In genomic region chr15:88749617-88750016, GRCm38 (mm10) we compare ENCODE assay signal across 6 mouse cellular contexts. TPM values are rescaled to one million over a fixed set of nuclear protein-coding genes. Genes with fewer than 3 reads are reported as not detected.
DNase-seq lines count a peak whose midpoint lies in the region; TF ChIP-seq lines count a peak whose summit lies in the region.
"Not testable (repeated sequence)": the region's sequence is repeated elsewhere in the genome, so short reads cannot be mapped to it uniquely, and the experiment has no call there.

No protein-coding gene starts in this region.

- not testable (repeated sequence) for H3K9ac ChIP-seq in ES-Bruce4 (ENCODE audit: low read depth, poor library complexity, severe bottlenecking)

- not testable (repeated sequence) for H3K36me3 ChIP-seq in E14TG2a.4 (ENCODE audit: insufficient read depth, low read length); ES-Bruce4 (ENCODE audit: control insufficient read depth, insufficient read depth, low read length, poor library complexity, severe bottlenecking); testis, adult 2 months (ENCODE audit: control insufficient read depth, insufficient read depth, low read length)

- H3K27me3 ChIP-seq in E14TG2a.4 (ENCODE audit: insufficient read depth, low read length); ES-Bruce4 (ENCODE audit: control insufficient read depth, insufficient read depth, low read length, poor library complexity, severe bottlenecking); testis, adult 2 months (ENCODE audit: control insufficient read depth, insufficient read depth, low read length): not testable (repeated sequence)

- not testable (repeated sequence) for TF ChIP-seq EP300 in ES-Bruce4 (IDR thresholded peaks at IDR 0.05; ENCODE audit: insufficient read depth, low read depth, low read length)

- H3K9me3 ChIP-seq in E14TG2a.4 (ENCODE audit: low read length); ES-Bruce4 (replicated peaks; ENCODE audit: control insufficient read depth, insufficient read depth, low read length, poor library complexity, severe bottlenecking): not testable (repeated sequence)

- peaks cover 51% of the 10 kb centered on the region for H3K4me1 ChIP-seq in E14TG2a.4 (replicated peaks; ENCODE audit: low read depth, low read length)
- not testable (repeated sequence) for H3K4me1 ChIP-seq in ES-Bruce4 (ENCODE audit: control insufficient read depth, insufficient read depth, low read length); testis, adult 2 months (ENCODE audit: control insufficient read depth, insufficient read depth, low read length)

- H3K27ac ChIP-seq in ES-Bruce4 (ENCODE audit: insufficient read depth, low read length) = not testable (repeated sequence)
- peak overlapping the region; percentile 98 for H3K27ac ChIP-seq in testis, adult 2 months (ENCODE audit: control insufficient read depth, insufficient read depth, low read depth, low read length)

- DNase-seq in cerebellum, adult 11-12 months = peak; percentile 53
- peak; percentile 50 for DNase-seq in cerebellum, adult 9-11 months
- peak; percentile 75 for DNase-seq in yolk sac, embryonic 10.5 days (ENCODE audit: low spot score)

- not testable (repeated sequence) for TF ChIP-seq POLR2A in ES-Bruce4 (IDR thresholded peaks at IDR 0.05; ENCODE audit: insufficient read depth, low read length); testis, adult 2 months (IDR thresholded peaks at IDR 0.05; ENCODE audit: control insufficient read depth, low read depth, low read length)

- not testable (repeated sequence) for TF ChIP-seq CTCF in E14TG2a.4 (conservative IDR thresholded peaks at IDR 0.05; ENCODE audit: low read length); ES-Bruce4 (IDR thresholded peaks at IDR 0.05; ENCODE audit: low read depth, low read length); testis, adult 2 months (IDR thresholded peaks at IDR 0.05; ENCODE audit: control insufficient read depth, insufficient read depth, insufficient replicate concordance, low read depth, low read length)

- H3K4me3 ChIP-seq in E14TG2a.4 (replicated peaks; ENCODE audit: low read length) (peak overlapping the region; percentile 84), ES-Bruce4 (ENCODE audit: low read depth, low read length) (peak overlapping the region; percentile 77; the same call in 1 of the 2 replicates)
- peak overlapping the region; percentile 84 for H3K4me3 ChIP-seq in testis, adult 2 months (ENCODE audit: control insufficient read depth, low read depth, low read length)

RNA-seq across cellular contexts. Expression of gene Zbed4, which starts 1.8 kb away (rescaled TPM):
- polyA plus RNA-seq in ES-Bruce4 (2011; ENCODE audit: insufficient read depth, insufficient read length, low read depth, missing spikeins) = 36.9 and 44.5 TPM in 2 replicates
- polyA plus RNA-seq in testis, adult 2 months (2012; rRNA removed) = 14.4 and 16.8 TPM in 2 replicates

RNA-seq across cellular contexts. Expression of gene Brd1, which starts 15.6 kb away (rescaled TPM):
- polyA plus RNA-seq in ES-Bruce4 (2011; ENCODE audit: insufficient read depth, insufficient read length, low read depth, missing spikeins) = 85.9 and 86.2 TPM in 2 replicates
- polyA plus RNA-seq in testis, adult 2 months (2012; rRNA removed) = 13.6 and 14.4 TPM in 2 replicates
